Mouse (Mus musculus) CH12.LX (cell line): ENCODE results near the gene Mrpl9. TPM values are rescaled to one million over a fixed set of nuclear protein-coding genes. Genes with fewer than 3 reads are reported as not detected.

Source experiments
- DNase-seq: peaks from one replicate; pipeline ENCODE4 v3.0.0-alpha.2; 2013; ENCODE audit errors: extremely low read depth
- H3K27ac ChIP-seq: 2 replicates; pipeline ENCODE4 v1.5.1; 2012; ENCODE audit warnings: low read depth, mild to moderate bottlenecking, control low read depth, moderate library complexity; ENCODE audit not compliant: insufficient read depth
- H3K27me3 ChIP-seq: replicated peaks from 2 replicates; pipeline ENCODE3; 2012; ENCODE audit warnings: inconsistent platforms
- H3K36me3 ChIP-seq, 2 experiments: replicated peaks in 1 of 2; 2 replicates each; pipeline versions ENCODE3 to v1.6.1; 2012; ENCODE audit warnings: inconsistent platforms in 1 of 2, low read length in 1 of 2, mild to moderate bottlenecking in 1 of 2, mixed read lengths in 1 of 2, moderate library complexity in 1 of 2; ENCODE audit not compliant: control insufficient read depth in 1 of 2, insufficient read depth in 1 of 2
- H3K4me1 ChIP-seq, 2 experiments: 2 replicates each; pipeline ENCODE4 v1.6.1; 2012; ENCODE audit warnings: inconsistent platforms in 1 of 2, moderate library complexity in 1 of 2; ENCODE audit not compliant: insufficient read depth in 2 of 2, control insufficient read depth in 1 of 2
- H3K4me2 ChIP-seq: 2 replicates; pipeline ENCODE4 v1.6.1; 2012; ENCODE audit warnings: low read depth, mild to moderate bottlenecking, control low read depth; ENCODE audit not compliant: poor library complexity, insufficient read depth, severe bottlenecking
- H3K4me3 ChIP-seq, 3 experiments: fragments of 150-350 bp in 1 of 3; sonication (generic) in 1 of 3; replicated peaks in 1 of 3; 2 replicates each; pipeline versions ENCODE3 to v1.5.1; 2011 to 2012; ENCODE audit warnings: low read depth in 2 of 3, low read length in 2 of 3, mild to moderate bottlenecking in 2 of 3, moderate library complexity in 2 of 3, control low read depth in 1 of 3, improper control_type of control experiment in 1 of 3, inconsistent platforms in 1 of 3, mixed read lengths in 1 of 3; ENCODE audit not compliant: poor library complexity in 1 of 3
- H3K79me2 ChIP-seq: replicated peaks from 2 replicates; pipeline ENCODE4 v1.6.1; 2012; ENCODE audit warnings: mild to moderate bottlenecking, moderate library complexity; ENCODE audit not compliant: control insufficient read depth, poor library complexity, insufficient read depth, severe bottlenecking; ENCODE audit errors: extremely low read depth
- H3K9ac ChIP-seq: 2 replicates; pipeline ENCODE4 v1.6.1; 2012; ENCODE audit warnings: low read depth, mild to moderate bottlenecking, control low read depth, moderate library complexity; ENCODE audit not compliant: insufficient read depth
- H3K9me3 ChIP-seq: replicated peaks from 2 replicates; pipeline ENCODE3; 2012; ENCODE audit warnings: low read length, inconsistent platforms, mixed read lengths
- ELF1 ChIP-seq: IDR thresholded peaks from 2 replicates; pipeline ENCODE4 v1.6.1; 2014; ENCODE audit warnings: low read depth, mild to moderate bottlenecking, inconsistent platforms, low read length, improper control_type of control experiment
- EP300 ChIP-seq: IDR thresholded peaks from 2 replicates; pipeline ENCODE4 v1.6.1; 2011; ENCODE audit warnings: low read length, improper control_type of control experiment
- JUN ChIP-seq: IDR thresholded peaks from 2 replicates; pipeline ENCODE4 v1.6.1; 2011; ENCODE audit warnings: low read depth, mild to moderate bottlenecking, low read length, improper control_type of control experiment, moderate library complexity; ENCODE audit not compliant: insufficient read depth
- JUND ChIP-seq: conservative IDR thresholded peaks from 2 replicates; pipeline ENCODE4 v1.6.1; 2011; ENCODE audit warnings: low read depth, low read length, improper control_type of control experiment
- KAT2A ChIP-seq: IDR thresholded peaks from 2 replicates; pipeline ENCODE4 v1.6.1; 2012; ENCODE audit warnings: low read length, improper control_type of control experiment, inconsistent platforms; ENCODE audit not compliant: insufficient replicate concordance
- MAFK ChIP-seq: IDR thresholded peaks from 2 replicates; pipeline ENCODE4 v1.6.1; 2011; ENCODE audit warnings: low read length, improper control_type of control experiment; ENCODE audit not compliant: insufficient replicate concordance
- MAX ChIP-seq: IDR thresholded peaks from 2 replicates; pipeline ENCODE4 v1.6.1; 2011; ENCODE audit warnings: low read length, improper control_type of control experiment
- MEF2A ChIP-seq: IDR thresholded peaks from 2 replicates; pipeline ENCODE4 v1.6.1; 2014; ENCODE audit warnings: low read depth, mild to moderate bottlenecking, inconsistent platforms, low read length, improper control_type of control experiment, borderline replicate concordance
- NRF1 ChIP-seq: IDR thresholded peaks from 2 replicates; pipeline ENCODE4 v1.6.1; 2014; ENCODE audit warnings: low read depth, mild to moderate bottlenecking, inconsistent platforms, low read length, improper control_type of control experiment, moderate library complexity
- PAX5 ChIP-seq: IDR thresholded peaks from 2 replicates; pipeline ENCODE4 v1.6.1; 2012; ENCODE audit warnings: low read length, inconsistent platforms, mixed read lengths
- POLR2AphosphoS2 ChIP-seq: IDR thresholded peaks from 2 replicates; pipeline ENCODE4 v1.6.1; 2011; ENCODE audit warnings: low read depth, low read length, improper control_type of control experiment
- RAD21 ChIP-seq: IDR thresholded peaks from 2 replicates; pipeline ENCODE4 v1.6.1; 2011; ENCODE audit warnings: low read depth, mild to moderate bottlenecking, low read length, improper control_type of control experiment, moderate library complexity
- UBTF ChIP-seq: IDR thresholded peaks from 2 replicates; pipeline ENCODE4 v1.6.1; 2012; ENCODE audit warnings: low read depth, mild to moderate bottlenecking, inconsistent platforms, low read length, improper control_type of control experiment, moderate library complexity
- USF2 ChIP-seq: conservative IDR thresholded peaks from 2 replicates; pipeline ENCODE4 v1.6.1; 2011; ENCODE audit warnings: low read depth, low read length, improper control_type of control experiment
- ZNF384 ChIP-seq: IDR thresholded peaks from 2 replicates; pipeline ENCODE4 v1.6.1; 2012; ENCODE audit warnings: low read depth, low read length, improper control_type of control experiment, inconsistent platforms
- dilution Hi-C: fragments of 300-500 bp; cut with MboI; formaldehyde crosslinking; loops from 2 replicates; pipeline ENCODE4 v1.14.3; 2020; ENCODE audit warnings: low sequenced_read_pairs; ENCODE audit not compliant: extremely low pct_unique_long_range_greater_than_20kb, extremely low pct_ligation_motif_present
- in situ Hi-C: fragments of 300-500 bp; cut with MboI; formaldehyde crosslinking; loops from 3 replicates; pipeline ENCODE4 v1.14.3; 2019; ENCODE audit warnings: low sequenced_read_pairs, low pct_ligation_motif_present, low pct_unique_long_range_greater_than_20kb, mixed read lengths
- polyA plus RNA-seq: library from polyadenylated mRNA; unstranded; fragments of >175 nt; gene quantifications from 2 replicates; pipeline ENCODE4 v1.2.1, GENCODE M21; 2012; ENCODE audit warnings: low read depth; ENCODE audit not compliant: insufficient read length
- total RNA-seq, 2 experiments: library from RNA; depleted of rRNA; stranded (reverse); fragments of 300-350 nt in 1 of 2; fragments of >200 nt in 1 of 2; gene quantifications; 2 replicates each; pipeline ENCODE4 v1.2.3; 2012 to 2014

Gene Mrpl9
- total and polyA plus RNA-seq, 3 experiments = 104 to 114 (median 111) TPM

GRCm38 (mm10) chr3:94413031-94413679 is 30.0 kb upstream of the Mrpl9 start, which contains the start of gene Tdrkh (continued):
- TF ChIP-seq KAT2A = no peak

- in situ Hi-C loops (no loop called here), dilution Hi-C loops (no loop called here)
- no peaks in the 10 kb centered on the region for H3K79me2 ChIP-seq
- DNase-seq = no peak
- no peaks in the 10 kb centered on the region for H3K4me1 ChIP-seq
- H3K27me3 ChIP-seq = no peaks in the 10 kb centered on the region
- no peak overlapping the region for H3K27ac ChIP-seq
- H3K9ac ChIP-seq = no peak overlapping the region
- H3K36me3 ChIP-seq = no peaks in the 10 kb centered on the region
- H3K4me3 ChIP-seq = no peak overlapping the region
- H3K9me3 ChIP-seq = no peaks in the 10 kb centered on the region
- TF ChIP-seq MAFK (no peak), UBTF (no peak), USF2 (no peak), PAX5 (no peak), NRF1 (no peak), ZNF384 (no peak), EP300 (no peak), POLR2AphosphoS2 (no peak), JUND (no peak)
- no peak overlapping the region for H3K4me2 ChIP-seq
These were observed 12.1 kb upstream of the Mrpl9 start for GRCm38 (mm10) chr3:94430980-94431379.

- Histone ChIP-seq H3K4me3 (no peak overlapping the region), H3K9me3 (no peaks in the 10 kb centered on the region), H3K36me3 (no peaks in the 10 kb centered on the region), H3K27me3 (no peaks in the 10 kb centered on the region), H3K4me1 (no peaks in the 10 kb centered on the region), H3K27ac (no peak overlapping the region), H3K79me2 (no peaks in the 10 kb centered on the region), H3K9ac (no peak overlapping the region), H3K4me2 (no peak overlapping the region)
- dilution Hi-C loops (no loop called here), in situ Hi-C loops (no loop called here)
- DNase-seq = no peak
- TF ChIP-seq MAX (no peak), USF2 (no peak), MEF2A (no peak), RAD21 (no peak), ZNF384 (no peak), JUN (no peak), NRF1 (no peak), JUND (no peak), ELF1 (no peak)
These were observed 8.8 kb upstream of the Mrpl9 start for GRCm38 (mm10) chr3:94434305-94434704.
